8 mouse cellular contexts compared by ENCODE assay signal in the genomic region with DNA sequence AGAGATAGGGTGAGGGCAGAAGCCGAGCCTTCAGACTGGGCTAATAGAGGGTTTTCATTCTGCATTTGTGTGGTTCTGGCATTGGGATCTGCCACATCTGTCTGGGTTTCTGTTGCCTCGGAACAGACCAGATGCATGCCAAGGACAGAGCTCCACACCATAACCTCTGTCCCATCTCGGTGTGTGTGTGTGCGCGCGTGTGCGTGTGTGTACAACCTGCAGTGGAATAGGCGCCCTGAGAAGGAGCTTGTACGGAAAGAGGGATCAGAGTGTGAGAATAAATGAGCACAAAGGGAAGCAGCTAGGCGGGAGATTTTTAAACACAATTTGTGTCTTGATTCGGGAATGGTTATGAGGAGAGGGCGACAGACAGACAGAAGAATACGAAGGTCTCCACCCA.
DNase-seq lines count a peak whose midpoint lies in the region; ATAC-seq and TF ChIP-seq lines count a peak whose summit lies in the region.

No protein-coding gene starts in this region.

- H3K9me3 ChIP-seq in kidney, postnatal 0 days (replicated peaks; ENCODE audit: low read length) = no peaks in the 10 kb centered on the region
- H3K9me3 ChIP-seq in forebrain, embryonic 11.5 days (ENCODE audit: control insufficient read depth, low read length) = peaks cover 3% of the 10 kb centered on the region; the same call in 1 of the 2 replicates
- H3K9me3 ChIP-seq in intestine, embryonic 16.5 days (ENCODE audit: control insufficient read depth, low read length) = no peaks in the 10 kb centered on the region
- H3K9me3 ChIP-seq in neural tube, embryonic 13.5 days = no peaks in the 10 kb centered on the region

- intact Hi-C loops in left cerebral cortex, postnatal 25 days (cut with DNase I) = loop anchor here (5.0 kb wide), 1 partner anchor 37 kb away; no protein-coding TSS in a partner anchor

- H3K4me2 ChIP-seq in kidney, postnatal 0 days (ENCODE audit: low read length) = peak overlapping the region; percentile 83
- peak overlapping the region; percentile 64 for H3K4me2 ChIP-seq in forebrain, embryonic 11.5 days (ENCODE audit: low read depth, low read length, severe bottlenecking)
- peak overlapping the region; percentile 85 for H3K4me2 ChIP-seq in intestine, embryonic 16.5 days (ENCODE audit: low read depth, low read length)
- H3K4me2 ChIP-seq in neural tube, embryonic 13.5 days = peak overlapping the region; percentile 73

- TF ChIP-seq POLR2A in kidney, adult 2 months (IDR thresholded peaks at IDR 0.05; ENCODE audit: low read depth, low read length) = no peak

- H3K36me3 ChIP-seq in kidney, postnatal 0 days (ENCODE audit: insufficient read depth, low read length) = no peaks in the 10 kb centered on the region
- H3K36me3 ChIP-seq in kidney, adult 2 months (ENCODE audit: control insufficient read depth, insufficient read depth, low read length) = no peaks in the 10 kb centered on the region
- H3K36me3 ChIP-seq in forebrain, embryonic 11.5 days (ENCODE audit: control insufficient read depth, insufficient read depth, low read length) = no peaks in the 10 kb centered on the region
- no peaks in the 10 kb centered on the region for H3K36me3 ChIP-seq in intestine, embryonic 16.5 days (ENCODE audit: control insufficient read depth, insufficient read depth, low read length)
- no peaks in the 10 kb centered on the region for H3K36me3 ChIP-seq in neural tube, embryonic 13.5 days

- DNase-seq in kidney, postnatal 0 days (ENCODE audit: low spot score) = peak; percentile 13
- no peak for DNase-seq in kidney, adult 2 months
- DNase-seq in forebrain, embryonic 11.5 days (ENCODE audit: low spot score) = no peak
- no peak for DNase-seq in layer of hippocampus, adult 9-10 months (ENCODE audit: low spot score)
- DNase-seq in left cerebral cortex, postnatal 25 days (ENCODE audit: low spot score in 2 of 2) = no peak
- no peak for DNase-seq in adrenal gland, adult 8-10 months

- H3K4me1 ChIP-seq in kidney, postnatal 0 days (replicated peaks; ENCODE audit: insufficient read depth, low read length) = 0 out of 2 replicates have a peak, but pooled peaks cover 3% of the 10 kb centered on the region
- peaks cover 1% of the 10 kb centered on the region; the same call in 1 of the 2 replicates for H3K4me1 ChIP-seq in kidney, adult 2 months (ENCODE audit: control insufficient read depth, insufficient read depth, low read length)
- peaks cover 11% of the 10 kb centered on the region for H3K4me1 ChIP-seq in forebrain, embryonic 11.5 days (replicated peaks; ENCODE audit: control insufficient read depth, insufficient read depth, low read length)
- peaks cover 8% of the 10 kb centered on the region for H3K4me1 ChIP-seq in intestine, embryonic 16.5 days (ENCODE audit: control insufficient read depth, insufficient read depth, low read length)
- H3K4me1 ChIP-seq in neural tube, embryonic 13.5 days (replicated peaks) = peaks cover 24% of the 10 kb centered on the region

- peak overlapping the region; percentile 32 for H3K4me3 ChIP-seq in kidney, postnatal 0 days (replicated peaks; ENCODE audit: low read depth, low read length)
- no peak overlapping the region for H3K4me3 ChIP-seq in kidney, adult 2 months (ENCODE audit: insufficient read depth, low read depth, low read length)
- H3K4me3 ChIP-seq in forebrain, embryonic 11.5 days (ENCODE audit: low read depth, low read length) = peak overlapping the region; percentile 32
- H3K4me3 ChIP-seq in intestine, embryonic 16.5 days (ENCODE audit: low read length) = peak overlapping the region; percentile 41
- H3K4me3 ChIP-seq in neural tube, embryonic 13.5 days = peak overlapping the region; percentile 42

- H3K9ac ChIP-seq in kidney, postnatal 0 days (ENCODE audit: low read depth, low read length) = peak overlapping the region; percentile 53; the same call in 1 of the 2 replicates
- peak overlapping the region; percentile 67 for H3K9ac ChIP-seq in forebrain, embryonic 11.5 days (ENCODE audit: low read length)
- 0 out of 2 replicates have a peak overlapping the region, but pooled peaks have one; percentile 53 for H3K9ac ChIP-seq in intestine, embryonic 16.5 days (ENCODE audit: low read depth, low read length)
- H3K9ac ChIP-seq in neural tube, embryonic 13.5 days = peak overlapping the region; percentile 70

- H3K27me3 ChIP-seq in kidney, postnatal 0 days (ENCODE audit: insufficient read depth, low read length) = no peaks in the 10 kb centered on the region
- H3K27me3 ChIP-seq in kidney, adult 2 months (replicated peaks; ENCODE audit: control insufficient read depth, insufficient read depth, low read length) = no peaks in the 10 kb centered on the region
- H3K27me3 ChIP-seq in forebrain, embryonic 11.5 days (ENCODE audit: control insufficient read depth, insufficient read depth, low read length) = no peaks in the 10 kb centered on the region
- no peaks in the 10 kb centered on the region for H3K27me3 ChIP-seq in intestine, embryonic 16.5 days (replicated peaks; ENCODE audit: control insufficient read depth, insufficient read depth, low read length)
- 0 out of 2 replicates have a peak, but pooled peaks cover 5% of the 10 kb centered on the region for H3K27me3 ChIP-seq in neural tube, embryonic 13.5 days

- H3K27ac ChIP-seq in kidney, postnatal 0 days = no peak overlapping the region
- no peak overlapping the region for H3K27ac ChIP-seq in kidney, adult 2 months (ENCODE audit: insufficient read depth, low read depth, low read length)
- peak overlapping the region; percentile 82 for H3K27ac ChIP-seq in forebrain, embryonic 11.5 days (ENCODE audit: low read depth, low read length)
- H3K27ac ChIP-seq in intestine, embryonic 16.5 days (ENCODE audit: low read length) = no peak overlapping the region
- peak overlapping the region; percentile 90 for H3K27ac ChIP-seq in neural tube, embryonic 13.5 days (replicated peaks)

- no peak for TF ChIP-seq CTCF in kidney, postnatal 0 days (IDR thresholded peaks at IDR 0.05; ENCODE audit: low read depth)
- TF ChIP-seq CTCF in kidney, adult 2 months (conservative IDR thresholded peaks at IDR 0.05; ENCODE audit: insufficient read depth, insufficient read length, low read depth, low read length) = no peak

- WGBS in kidney, postnatal 0 days = 17% methylated on average over 13 of the region's 13 CpGs
- 25% methylated on average over 13 of the region's 13 CpGs for WGBS in kidney, adult 2 months
- 23% methylated on average over 13 of the region's 13 CpGs for WGBS in forebrain, embryonic 11.5 days
- WGBS in intestine, embryonic 16.5 days = 16% methylated on average over 13 of the region's 13 CpGs
- WGBS in neural tube, embryonic 13.5 days = 12% methylated on average over 13 of the region's 13 CpGs

- no peak for ATAC-seq in kidney, postnatal 0 days (replicated peaks; ENCODE audit: low FRiP score, low read depth)
- ATAC-seq in forebrain, embryonic 11.5 days (replicated peaks; ENCODE audit: low FRiP score) = peak; percentile 34
- peak; percentile 58; the same call in 1 of the 2 replicates for ATAC-seq in intestine, embryonic 16.5 days
- ATAC-seq in neural tube, embryonic 13.5 days (ENCODE audit: low read depth) = peak; percentile 37; the same call in 1 of the 2 replicates

Comparison
In these comparisons a context has a peak if more than half of its experiments do, and no peak if none do; other contexts are left out.
1. H3K27ac ChIP-seq: peak in forebrain, embryonic 11.5 days (single experiment) and neural tube, embryonic 13.5 days (single experiment); none in kidney, postnatal 0 days (single experiment), kidney, adult 2 months (single experiment) and intestine, embryonic 16.5 days (single experiment).
2. Peak in every context shown above with its lines, with median percentiles within 50 percentile points of each other: H3K4me2 ChIP-seq and H3K9ac ChIP-seq.